15 mouse cellular contexts compared by ENCODE assay signal in the genomic region with DNA sequence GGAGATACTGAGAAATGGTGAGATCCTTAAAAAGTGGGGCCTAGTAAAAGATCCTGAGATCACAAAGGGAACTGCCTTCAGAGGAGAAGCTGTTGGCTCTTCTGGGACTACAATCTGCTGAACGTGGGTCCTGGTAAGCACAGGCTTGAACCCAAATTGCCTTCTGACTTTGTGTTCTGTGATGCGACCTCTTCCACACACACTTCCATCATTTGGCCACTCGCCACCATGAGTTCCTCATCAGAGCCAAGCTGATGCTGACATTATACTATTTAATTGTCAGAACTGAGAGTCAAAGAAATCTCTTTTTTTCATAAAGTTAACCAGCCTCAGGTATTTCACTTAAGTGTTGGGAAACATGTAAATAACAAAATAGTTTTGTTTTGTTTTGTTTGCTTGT.
"Had no signal": no experiment of that assay in that cellular context is flagged by ENCODE, and none has a peak within 500 bp of the region (broad histone marks: within the 10 kb centered on the region; RNA-seq: fewer than 3 reads in every experiment).

No protein-coding gene starts in this region.

- H3K27me3 ChIP-seq: neural tube, embryonic 15.5 days; stomach, embryonic 15.5 days had no signal

- H3K27ac ChIP-seq: neural tube, embryonic 15.5 days; stomach, embryonic 15.5 days; stomach, postnatal 0 days had no signal

- H3K9me3 ChIP-seq: neural tube, embryonic 15.5 days; stomach, embryonic 15.5 days had no signal

- DNase-seq: retina, postnatal 1 day; right cerebral cortex, adult 18-20 months; right cerebral cortex, postnatal 14 days; right cerebral cortex, postnatal 25 days; right cerebral cortex, postnatal 4 days; spleen, adult 18-20 months; thymus, adult 18-20 months; thymus, adult 2 months; thymus, postnatal 14 days; thymus, postnatal 25 days; thymus, postnatal 36 days; thymus, postnatal 4 days had no signal

- H3K36me3 ChIP-seq: neural tube, embryonic 15.5 days; stomach, embryonic 15.5 days had no signal

- H3K4me3 ChIP-seq: neural tube, embryonic 15.5 days; stomach, embryonic 15.5 days had no signal

- H3K4me2 ChIP-seq: neural tube, embryonic 15.5 days; stomach, embryonic 15.5 days had no signal

- H3K9ac ChIP-seq: neural tube, embryonic 15.5 days; stomach, embryonic 15.5 days had no signal

- H3K4me1 ChIP-seq: neural tube, embryonic 15.5 days; stomach, embryonic 15.5 days had no signal
